Comparison of ENCODE assay signal across 8 mouse cellular contexts in the genomic region with DNA sequence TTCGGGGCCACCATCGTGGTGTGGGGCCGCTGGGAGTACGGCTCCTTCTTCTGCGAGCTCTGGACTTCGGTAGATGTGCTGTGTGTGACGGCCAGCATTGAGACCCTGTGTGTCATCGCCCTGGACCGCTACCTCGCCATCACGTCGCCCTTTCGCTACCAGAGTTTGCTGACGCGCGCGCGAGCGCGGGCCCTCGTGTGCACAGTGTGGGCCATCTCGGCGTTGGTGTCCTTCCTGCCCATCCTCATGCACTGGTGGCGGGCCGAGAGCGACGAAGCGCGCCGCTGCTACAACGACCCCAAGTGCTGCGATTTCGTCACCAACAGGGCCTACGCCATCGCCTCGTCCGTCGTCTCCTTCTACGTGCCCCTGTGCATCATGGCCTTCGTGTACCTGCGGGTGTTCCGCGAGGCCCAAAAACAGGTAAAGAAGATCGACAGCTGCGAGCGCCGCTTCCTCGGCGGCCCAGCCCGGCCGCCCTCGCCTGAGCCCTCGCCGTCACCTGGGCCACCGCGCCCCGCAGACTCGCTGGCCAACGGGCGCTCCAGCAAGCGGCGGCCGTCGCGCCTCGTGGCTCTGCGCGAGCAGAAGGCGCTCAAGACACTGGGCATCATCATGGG. TPM values are rescaled to one million over a fixed set of nuclear protein-coding genes. Genes with fewer than 3 reads are reported as not detected.
A peak's percentile ranks its signal among the peaks of the same experiment; 100 is the strongest.
DNase-seq lines count a peak whose midpoint lies in the region; ATAC-seq and TF ChIP-seq lines count a peak whose summit lies in the region.

No protein-coding gene starts in this region.

- H3K4me3 ChIP-seq in gastrocnemius, adult 2 months = peak overlapping the region; percentile 78
- H3K4me3 ChIP-seq in kidney, postnatal 0 days (replicated peaks; ENCODE audit: low read depth, low read length) = peak overlapping the region; percentile 49
- H3K4me3 ChIP-seq in lung, adult 2 months (replicated peaks; ENCODE audit: extremely low read depth, low read depth, low read length) = peak overlapping the region; percentile 72

- H3K27ac ChIP-seq in gastrocnemius, adult 2 months = no peak overlapping the region
- H3K27ac ChIP-seq in kidney, postnatal 0 days = no peak overlapping the region

- peak; percentile 7 for ATAC-seq in frontal cortex, adult (ENCODE audit: low TSS enrichment)
- ATAC-seq in kidney, postnatal 0 days (replicated peaks; ENCODE audit: low FRiP score, low read depth) = no peak

- no peak for TF ChIP-seq POLR2A in lung, adult 2 months (IDR thresholded peaks at IDR 0.05; ENCODE audit: borderline replicate concordance, extremely low read depth, low read depth, low read length)

- peak overlapping the region; percentile 83 for H3K4me2 ChIP-seq in kidney, postnatal 0 days (ENCODE audit: low read length)

- H3K9ac ChIP-seq in kidney, postnatal 0 days (ENCODE audit: low read depth, low read length) = 0 out of 2 replicates have a peak overlapping the region, but pooled peaks have one; percentile 44

- peak; percentile 34 for DNase-seq in gastrocnemius, adult 2 months
- DNase-seq in gastrocnemius, adult 18-20 months (ENCODE audit: low spot score) = no peak
- DNase-seq in ZHBTc4 (ENCODE audit: low read depth, low spot score) = peak; percentile 58
- DNase-seq in kidney, postnatal 0 days (ENCODE audit: low spot score) = no peak
- DNase-seq in lung, adult 2 months = peak; percentile 69
- peak; percentile 46 for DNase-seq in retina, postnatal 1 day
- DNase-seq in urinary bladder, postnatal 36 days (ENCODE audit: low spot score in 2 of 2) = no peak

- no peaks in the 10 kb centered on the region for H3K36me3 ChIP-seq in kidney, postnatal 0 days (ENCODE audit: insufficient read depth, low read length)

- no peak for TF ChIP-seq CTCF in gastrocnemius, adult 2 months (IDR thresholded peaks at IDR 0.05)
- no peak for TF ChIP-seq CTCF in kidney, postnatal 0 days (IDR thresholded peaks at IDR 0.05; ENCODE audit: low read depth)
- no peak for TF ChIP-seq CTCF in lung, adult 2 months (IDR thresholded peaks at IDR 0.05; ENCODE audit: insufficient read depth, low read length)

- intact Hi-C loops in gastrocnemius, adult 2 months (cut with DNase I) = no loop called here

- no peaks in the 10 kb centered on the region for H3K9me3 ChIP-seq in kidney, postnatal 0 days (replicated peaks; ENCODE audit: low read length)

- 1% methylated on average over 69 of the region's 69 CpGs for WGBS in kidney, postnatal 0 days
- 2% methylated on average over 69 of the region's 69 CpGs for WGBS in lung, adult 2 months

- H3K4me1 ChIP-seq in kidney, postnatal 0 days (replicated peaks; ENCODE audit: insufficient read depth, low read length) = peaks cover 22% of the 10 kb centered on the region; the same call in 1 of the 2 replicates
- H3K4me1 ChIP-seq in lung, adult 2 months (ENCODE audit: control insufficient read depth, insufficient read depth, low read length) = peaks cover 6% of the 10 kb centered on the region

- H3K27me3 ChIP-seq in kidney, postnatal 0 days (ENCODE audit: insufficient read depth, low read length) = peaks cover 66% of the 10 kb centered on the region

RNA-seq across cellular contexts. Expression of gene Adrb1, which starts 0.8 kb away (rescaled TPM):
- under 1 TPM; 0.11 to 0.13 TPM for total RNA-seq in gastrocnemius, adult 2 months (2021)
- not detected for total RNA-seq in gastrocnemius, adult 18-20 months (2021)
- polyA plus RNA-seq in kidney, postnatal 0 days (2015; fragmentation: Nextera tagmentation; extraction: Ambion mirVana) = 0.37 and 0.55 TPM in 2 replicates
- polyA plus RNA-seq in lung, adult 2 months (2012; rRNA removed) = 81.9 and 120 TPM in 2 replicates

Comparison
In these comparisons a context has a peak if more than half of its experiments do, and no peak if none do; other contexts are left out.
1. DNase-seq: peak in gastrocnemius, adult 2 months (single experiment), ZHBTc4 (single experiment), lung, adult 2 months (single experiment) and retina, postnatal 1 day (single experiment); none in gastrocnemius, adult 18-20 months (single experiment), kidney, postnatal 0 days (single experiment) and urinary bladder, postnatal 36 days (0 of 2).
2. Peak in every context shown above with its lines, with median percentiles within 50 percentile points of each other: H3K4me3 ChIP-seq.